Mouse (Mus musculus): ENCODE data around the gene Olfr732.

Gene Olfr732

GRCm38 (mm10) chr14:50284106-50284505 lies at the start of gene Olfr732:
Gene Olfr732 (minus strand): TSS chr14:50284206.
- no peak for DNase-seq (ENCODE audit: low read depth)

- DNase-seq (ENCODE audit: low read depth), result no peak
Measured at GRCm38 (mm10) chr14:50326661-50327060, 42.7 kb upstream of the Olfr732 start, which contains the start of gene Olfr734. Gene Olfr734 (minus strand): TSS chr14:50326761.

- no peak for DNase-seq (ENCODE audit: low read depth)
Measured at GRCm38 (mm10) chr14:50301422-50301821, 17.4 kb upstream of the Olfr732 start, which contains the start of gene Olfr733. Gene Olfr733 (minus strand): TSS chr14:50301522.

GRCm38 (mm10) chr14:50241766-50242165 lies 42.2 kb downstream of the Olfr732 start, which contains the start of gene Olfr731:
Gene Olfr731 (minus strand): TSS chr14:50241866.
- no peak for DNase-seq (ENCODE audit: low read depth)

Measured in naive thymus-derived CD4-positive, alpha-beta T cell, adult 2 months (primary cell).